Mouse (Mus musculus) hindlimb bud, embryonic 11.5 days (tissue): ENCODE measurements at regions not wholly inside any gene's neighbourhood (a gene's known extent, or its start where the extent isn't known, plus 50 kb on each side); places are given as distances from the start of the nearest gene placed in this dataset.

ENCODE experiments used
- DNase-seq: peaks from one replicate; pipeline ENCODE4 v3.0.0-alpha.2; 2012; ENCODE audit warnings: low read depth, low spot score; ENCODE audit errors: extremely low spot score

DNA sequence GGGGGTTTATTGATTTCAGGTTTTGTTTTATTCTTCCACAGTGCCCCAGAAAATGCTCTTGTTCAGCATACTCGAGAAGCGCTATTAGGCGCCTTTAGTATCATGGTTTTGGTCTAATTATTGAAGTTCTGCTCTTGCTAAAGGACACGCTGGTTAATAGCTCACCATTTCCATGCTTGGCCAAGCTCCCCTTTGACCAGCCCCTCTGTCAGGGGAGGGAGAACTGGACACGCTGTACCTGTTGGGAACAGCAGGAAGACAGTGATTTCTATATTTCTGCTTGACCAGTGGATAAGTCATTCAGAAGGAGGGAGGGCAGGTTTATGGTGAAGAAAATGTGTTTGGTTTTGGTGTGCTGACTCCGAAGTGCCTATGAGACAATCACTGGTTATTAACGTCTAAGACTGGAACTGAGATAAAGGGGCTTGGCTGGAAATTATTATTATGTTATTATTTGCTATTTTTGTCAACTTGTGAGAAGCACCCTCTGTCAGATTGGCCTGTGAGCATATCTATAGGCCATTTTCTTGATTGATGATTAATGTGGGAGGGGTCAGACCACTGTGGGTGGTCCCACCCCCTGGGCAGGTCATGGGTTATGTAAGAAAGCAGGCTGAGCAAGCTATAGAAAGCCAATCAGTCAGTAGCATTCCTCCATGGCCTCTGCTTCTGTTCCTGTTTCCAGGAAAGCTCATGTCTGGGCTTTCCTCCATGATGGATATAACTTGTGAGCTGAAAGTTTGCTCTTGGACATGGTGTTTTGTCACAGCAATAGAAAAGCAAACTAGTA lies 51.2 kb upstream of the Tanc2 start:
- no peak for DNase-seq

DNA sequence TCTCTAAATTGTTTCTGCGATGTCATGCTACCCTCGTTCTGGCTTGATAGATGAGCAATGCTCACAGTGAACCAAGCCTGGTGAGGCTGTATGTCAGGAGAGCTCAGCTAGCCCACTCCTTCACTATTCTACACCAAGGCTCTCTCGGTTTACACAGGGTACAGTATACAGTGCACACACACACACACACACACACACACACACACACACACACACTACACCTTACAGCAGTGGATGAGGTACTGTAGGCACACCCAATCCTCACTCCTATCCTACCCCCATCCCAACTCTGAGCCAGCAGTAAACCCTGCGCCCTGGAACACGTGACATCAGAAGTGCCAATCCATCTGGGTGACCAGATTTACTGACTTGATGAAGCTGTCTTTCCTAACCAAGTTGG lies 57.2 kb upstream of the Tanc2 start:
- no peak for DNase-seq

DNA sequence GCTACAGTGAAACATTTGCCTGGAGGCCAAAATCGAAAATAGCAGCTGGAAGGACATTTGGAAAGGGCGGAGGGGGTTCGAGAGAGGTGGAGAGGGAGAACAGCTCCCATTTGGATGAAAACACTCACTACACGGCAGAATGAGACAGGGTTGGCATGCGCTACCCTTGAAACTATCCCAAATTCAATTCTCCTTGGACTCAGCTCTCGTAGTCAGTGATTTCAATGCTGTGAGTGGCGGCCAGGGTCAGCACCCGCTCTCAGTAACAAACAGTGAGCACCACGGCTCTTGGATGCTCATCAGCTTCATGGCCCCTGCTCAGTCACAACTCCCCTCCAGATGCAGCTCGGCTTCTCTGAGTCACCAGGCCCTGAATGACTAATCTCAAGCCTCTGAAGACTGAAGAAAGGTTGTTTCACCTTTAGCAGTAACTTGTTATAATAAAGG lies 59.1 kb upstream of the Tanc2 start:
- DNase-seq, result no peak

DNA sequence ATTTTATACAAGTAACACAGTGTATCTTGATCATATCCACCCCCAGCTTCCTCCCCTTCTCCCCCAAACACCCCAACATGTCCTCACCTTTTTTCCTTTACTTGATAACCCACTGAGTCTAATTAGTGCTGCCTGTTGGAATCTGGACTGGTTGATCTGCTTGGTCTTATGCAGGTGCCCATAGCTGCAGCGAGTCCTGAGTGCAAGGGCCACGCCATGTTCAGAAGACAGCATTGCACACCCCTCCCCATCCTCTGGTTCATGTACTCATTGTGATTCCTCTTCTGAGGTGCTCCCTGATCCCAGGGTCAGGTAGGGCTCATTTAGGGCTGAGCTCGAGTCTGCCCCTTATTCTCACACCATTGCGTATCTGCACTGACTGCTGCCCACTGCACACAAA lies 63.7 kb upstream of the Tanc2 start:
- DNase-seq, result no peak

DNA sequence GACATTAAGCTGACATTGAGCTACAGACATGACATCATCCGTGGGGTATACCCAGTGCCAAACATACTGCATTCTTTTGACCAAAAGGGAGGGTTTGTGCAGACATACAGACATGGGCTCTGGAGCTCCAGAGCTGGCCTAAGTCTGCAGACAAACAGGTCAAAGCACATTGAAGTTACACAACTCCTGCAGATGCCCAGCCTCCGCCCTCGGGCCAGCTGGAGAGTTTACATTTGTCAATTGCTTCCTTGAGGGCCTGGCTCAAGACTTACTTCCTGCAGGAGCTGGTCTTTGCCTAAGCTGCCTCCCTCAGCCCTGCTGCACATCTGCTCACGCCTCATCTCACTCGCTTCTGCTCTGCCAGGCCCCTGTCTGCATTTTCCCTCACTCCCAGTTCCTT lies 64.2 kb upstream of the Tanc2 start:
- DNase-seq, result no peak

DNA sequence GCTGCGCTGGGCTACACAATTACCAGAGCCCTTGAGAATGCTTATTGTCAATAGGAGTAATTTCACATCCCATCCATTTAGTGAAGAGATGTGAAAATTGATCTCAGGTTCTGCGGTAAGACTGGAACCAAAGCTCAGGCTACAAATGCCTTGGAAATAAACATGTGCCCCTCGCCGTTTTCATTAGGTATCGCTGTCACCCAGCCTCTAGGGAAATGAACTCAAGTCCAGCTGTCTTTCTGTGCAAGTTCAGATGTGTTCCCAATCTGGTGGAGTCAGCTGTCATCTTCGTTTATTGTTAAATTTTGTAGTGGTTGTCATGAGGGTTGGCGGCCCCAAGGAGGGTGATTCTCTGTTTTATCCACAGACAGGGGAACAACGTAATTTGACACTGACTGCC lies 65.4 kb upstream of the Tanc2 start:
- no peak for DNase-seq

DNA sequence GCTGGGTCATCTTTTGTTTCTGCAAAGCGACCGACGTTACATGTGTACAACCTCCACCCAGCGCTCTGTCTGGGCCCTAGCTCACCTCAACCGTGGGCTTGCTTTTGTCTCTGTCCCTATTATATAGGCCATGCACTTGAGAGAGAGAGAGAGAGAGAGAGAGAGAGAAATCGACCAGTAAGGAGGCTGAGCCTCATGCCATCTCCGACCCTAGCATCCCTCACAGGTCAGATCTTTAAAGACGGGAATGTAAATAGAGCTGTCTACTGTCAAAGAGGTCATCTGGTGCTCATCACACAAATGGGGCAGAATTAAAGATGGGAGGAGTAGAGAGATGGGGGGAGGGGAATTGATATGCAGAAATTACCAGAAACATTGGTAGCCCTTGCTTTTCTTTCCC lies 66.0 kb upstream of the Tanc2 start:
- DNase-seq, result no peak

DNA sequence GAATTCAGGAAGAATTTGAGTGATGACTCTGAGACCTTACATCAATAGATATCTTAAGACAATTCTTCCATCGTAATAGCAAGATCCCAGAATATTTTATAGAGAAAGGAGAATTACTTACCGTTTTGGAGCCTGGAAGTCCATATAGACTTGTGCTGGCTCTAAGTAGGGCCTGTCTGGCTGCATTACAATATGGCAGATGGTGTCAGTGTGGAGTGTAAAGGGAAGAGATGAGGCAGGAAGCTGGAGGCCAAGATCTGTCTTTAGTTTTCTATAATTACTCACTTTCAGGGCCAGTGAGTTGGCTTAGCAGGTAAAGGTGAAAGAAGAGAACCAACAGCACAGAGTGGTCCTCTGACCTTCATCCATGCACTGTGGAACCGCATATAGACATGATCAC lies 63.9 kb upstream of the March10 start:
- no peak for DNase-seq

DNA sequence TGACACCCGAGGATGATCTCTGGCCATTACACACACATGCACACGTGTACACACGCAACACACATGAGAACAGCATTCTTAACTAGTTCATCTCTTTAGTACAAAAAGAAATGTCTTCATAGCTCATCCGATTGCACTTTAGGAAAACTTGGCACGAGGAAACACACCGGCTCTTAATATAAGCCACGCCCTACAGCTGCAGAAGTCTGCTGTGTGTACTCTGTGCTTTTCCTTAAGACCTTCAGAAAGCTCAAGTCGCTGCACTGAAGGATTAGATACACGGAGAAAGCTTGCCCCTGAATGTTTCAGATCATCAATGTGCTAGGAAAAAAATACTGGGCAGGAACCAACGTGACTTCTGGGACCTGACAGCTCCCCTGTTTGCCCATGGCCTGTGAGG lies 56.7 kb upstream of the March10 start:
- no peak for DNase-seq

DNA sequence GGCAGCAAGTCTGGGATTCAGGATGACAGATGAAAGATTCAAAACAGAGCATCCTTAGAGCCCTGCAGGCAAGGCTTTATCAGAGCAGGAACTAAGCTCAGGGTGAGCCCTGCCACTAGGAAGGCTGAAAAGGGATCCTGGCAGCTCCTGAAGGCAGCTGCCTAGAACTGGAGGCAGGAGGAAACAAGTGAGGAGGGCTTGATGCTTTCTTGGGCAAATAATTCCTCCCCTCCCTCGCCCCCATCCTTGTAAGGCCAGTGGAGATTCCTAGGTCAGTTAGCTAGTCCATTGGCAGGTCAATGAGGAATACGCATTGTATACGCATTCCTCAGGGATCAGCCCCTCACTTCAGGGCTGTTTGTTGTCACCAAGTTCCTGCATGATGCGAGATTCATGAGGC lies 54.1 kb upstream of the March10 start:
- DNase-seq, result no peak

DNA sequence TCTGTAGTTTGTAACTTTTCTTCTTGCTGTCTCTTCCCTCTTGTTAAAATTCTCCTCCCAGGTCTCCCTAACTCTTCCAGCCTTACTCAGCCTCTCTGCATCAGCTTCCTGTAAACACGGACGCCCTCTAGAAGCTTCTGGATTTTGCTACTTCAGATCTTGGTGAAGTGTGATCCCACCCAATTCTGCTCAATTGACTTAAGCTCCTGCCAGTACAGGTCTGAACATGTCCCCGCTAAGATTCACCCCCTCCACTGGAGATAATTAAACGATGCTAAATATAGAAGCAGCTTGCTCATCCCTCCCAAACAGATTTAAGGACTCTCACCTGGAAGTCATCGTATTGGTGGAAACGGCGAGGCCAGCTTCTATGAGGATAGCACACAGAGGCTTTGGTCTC lies 53.5 kb upstream of the March10 start:
- no peak for DNase-seq

DNA sequence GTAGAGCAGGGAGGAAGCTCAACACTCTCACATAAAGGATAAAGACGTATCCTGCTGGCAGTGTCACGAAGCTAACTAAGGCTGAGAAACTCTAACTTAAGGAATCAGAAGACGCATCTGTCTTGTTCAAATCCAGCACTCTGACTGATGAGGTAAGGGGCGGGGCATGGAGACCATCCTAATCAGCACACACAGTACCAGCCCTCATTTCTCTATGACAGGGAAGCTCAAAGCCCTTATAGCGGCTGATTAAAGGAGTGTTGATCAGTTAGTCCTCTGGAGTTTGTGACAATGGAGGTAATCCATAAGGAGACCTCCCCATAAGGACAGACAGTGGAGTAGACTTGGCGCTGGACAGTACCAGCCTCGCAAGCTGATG lies 52.1 kb upstream of the March10 start:
- no peak for DNase-seq

DNA sequence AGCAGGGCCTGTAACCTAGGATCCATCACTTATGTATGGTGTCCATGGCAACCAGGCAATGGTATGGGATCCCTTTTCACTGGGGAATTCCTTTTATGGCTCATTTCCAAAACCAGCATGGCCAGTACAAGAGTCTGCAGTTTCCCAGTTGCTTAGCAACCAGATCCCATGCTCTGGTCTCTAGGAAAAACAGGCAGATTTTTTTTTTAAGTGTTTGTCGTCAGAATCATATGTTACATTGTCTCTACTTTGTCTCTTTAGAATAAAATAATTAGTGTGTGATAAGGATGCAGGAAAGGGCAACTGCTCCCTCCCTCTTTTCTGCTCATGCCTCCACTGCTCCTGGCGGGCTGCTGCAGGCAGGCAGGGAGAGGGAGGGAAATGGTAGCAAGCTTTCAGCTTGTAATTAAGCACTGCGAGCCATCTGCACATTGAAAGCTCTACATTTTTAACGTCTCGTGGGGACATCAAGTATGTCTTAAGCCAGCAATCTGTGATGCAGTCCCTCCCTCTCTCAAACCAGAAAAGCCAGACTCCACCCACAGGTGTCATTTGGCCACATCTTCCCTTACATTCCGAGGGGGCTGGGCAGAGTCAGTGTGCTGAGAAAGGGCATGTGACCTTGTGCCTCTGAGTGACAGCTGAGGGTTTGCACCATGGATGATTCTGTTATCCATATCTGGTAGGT lies 51.6 kb upstream of the March10 start:
- peak; percentile 26 for DNase-seq

DNA sequence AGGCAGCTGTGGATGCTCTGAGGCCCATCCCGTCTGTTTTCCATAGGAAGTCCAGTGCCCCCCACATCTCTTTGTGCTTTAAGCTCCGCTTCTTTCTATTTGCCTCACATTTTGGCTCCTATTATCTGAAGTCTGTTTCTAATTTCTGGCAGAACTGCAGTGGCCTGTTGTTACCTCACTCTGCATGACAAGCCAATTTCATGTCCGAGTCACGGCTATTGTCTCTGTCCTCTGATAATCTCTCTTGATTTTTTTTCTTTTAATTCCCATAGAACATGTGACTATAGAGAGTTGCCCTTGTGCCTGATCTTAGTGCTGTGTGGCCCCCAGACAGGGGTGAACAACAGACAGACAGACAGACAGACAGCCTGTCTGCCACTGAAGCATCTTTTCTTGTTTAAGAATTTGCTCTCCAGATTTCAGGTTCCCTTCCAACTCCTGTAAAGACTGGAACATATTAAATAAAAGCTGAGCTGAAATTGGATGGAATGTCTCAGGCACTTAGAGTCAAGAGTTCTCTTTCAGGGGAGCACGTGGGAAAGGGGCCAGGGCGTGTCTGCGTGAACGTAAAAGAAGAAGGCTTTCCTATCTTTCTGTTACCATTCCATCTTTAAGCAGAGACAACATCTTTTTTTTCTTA lies 50.9 kb upstream of the March10 start:
- no peak for DNase-seq
